Mouse (Mus musculus) heart, adult 2 months (tissue): ENCODE data around the gene Mutyh. TPM values are rescaled to one million over a fixed set of nuclear protein-coding genes. Genes with fewer than 3 reads are reported as not detected.

Source experiments
- DNase-seq, 2 experiments: peaks; one replicate each; pipeline ENCODE4 v3.0.0; 2021
- H3K27ac ChIP-seq: fragments of 200-600 bp; 2 replicates; pipeline ENCODE4 v1.8.1; 2022
- H3K27me3 ChIP-seq: fragments of 200-500 bp; 2 replicates; pipeline ENCODE4 v1.6.1; 2012; ENCODE audit warnings: mild to moderate bottlenecking, low read length, inconsistent platforms, mixed read lengths; ENCODE audit not compliant: control insufficient read depth, insufficient read depth
- H3K36me3 ChIP-seq: fragments of 200-500 bp; 2 replicates; pipeline ENCODE4 v1.6.1; 2012; ENCODE audit warnings: low read length, inconsistent platforms; ENCODE audit not compliant: control insufficient read depth, insufficient read depth
- H3K4me1 ChIP-seq: fragments of 200-500 bp; 2 replicates; pipeline ENCODE4 v1.6.1; 2011; ENCODE audit warnings: low read length; ENCODE audit not compliant: control insufficient read depth, insufficient read depth
- H3K4me3 ChIP-seq: fragments of 200-600 bp; 2 replicates; pipeline ENCODE4 v1.8.1; 2022
- H3K79me2 ChIP-seq: fragments of 200-500 bp; replicated peaks from 2 replicates; pipeline ENCODE4 v1.6.1; 2012; ENCODE audit warnings: mild to moderate bottlenecking, inconsistent platforms, low read length, moderate library complexity, mixed read lengths; ENCODE audit not compliant: control insufficient read depth, insufficient read depth
- H3K9ac ChIP-seq: fragments of 200-500 bp; 2 replicates; pipeline ENCODE4 v1.6.1; 2012; ENCODE audit warnings: low read depth, mild to moderate bottlenecking, control low read depth, inconsistent platforms, low read length, mixed read lengths
- CTCF ChIP-seq: fragments of 200-600 bp; IDR thresholded peaks from 2 replicates; pipeline ENCODE4 v1.8.1; 2022; ENCODE audit warnings: antibody characterized with exemption, mild to moderate bottlenecking, moderate library complexity
- EP300 ChIP-seq: fragments of 200-500 bp; IDR thresholded peaks from 2 replicates; pipeline ENCODE4 v1.6.1; 2011; ENCODE audit warnings: low read depth, low read length, control low read depth; ENCODE audit not compliant: insufficient read depth
- POLR2A ChIP-seq: fragments of 200-500 bp; IDR thresholded peaks from 2 replicates; pipeline ENCODE4 v1.6.1; 2011; ENCODE audit warnings: mild to moderate bottlenecking, low read depth, low read length, control low read depth; ENCODE audit not compliant: insufficient read depth
- WGBS: fragments of 180-500 bp; shearing (Covaris S2); methylation state at CpG from one replicate; pipeline ENCODE4 v1.1.7; 2018; 5-methylcytosine and 5-hydroxymethylcytosine counted together
- intact Hi-C: fragments of 180-260 bp; cut with DNase I; formaldehyde crosslinking; loops from one replicate; pipeline ENCODE4 v1.15.1; 2025
- polyA plus RNA-seq: library from polyadenylated mRNA; depleted of rRNA; stranded (reverse); fragments of >200 nt; gene quantifications from 2 replicates; pipeline ENCODE4 v1.2.3, GENCODE M21; 2012
- total RNA-seq, 2 experiments: library from RNA; stranded (reverse); gene quantifications; 2 replicates each; pipeline ENCODE4 v1.2.3; 2021

Gene Mutyh
- total and polyA plus RNA-seq, 3 experiments: 1.2 to 3.7 (median 1.5) TPM

DNA sequence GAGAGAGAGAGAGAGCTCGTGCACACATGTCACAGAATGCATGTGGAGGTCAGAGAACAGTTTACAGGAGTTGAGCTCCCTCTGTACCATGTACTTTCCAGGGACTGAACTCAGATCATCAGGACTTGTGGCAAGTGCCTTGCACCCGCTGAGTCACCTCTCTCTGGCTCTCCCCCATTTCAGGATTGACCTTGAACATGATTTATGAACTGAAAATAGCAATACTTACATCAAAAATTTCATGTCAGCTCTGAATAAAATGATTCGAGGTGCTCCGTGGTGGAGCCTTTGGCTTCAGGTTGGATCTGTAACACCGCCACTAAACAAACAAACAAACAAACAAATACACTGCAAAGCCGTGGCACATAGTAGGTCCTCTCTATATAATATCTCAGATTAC lies 33.3 kb downstream of the Mutyh start:
- Histone ChIP-seq H3K27ac (no peak overlapping the region), H3K27me3 (no peaks in the 10 kb centered on the region; the same call in none of the 2 replicates), H3K79me2 (no peaks in the 10 kb centered on the region), H3K4me1 (no peaks in the 10 kb centered on the region), H3K4me3 (no peak overlapping the region), H3K9ac (no peak overlapping the region), H3K36me3 (no peaks in the 10 kb centered on the region)
- no peak for TF ChIP-seq CTCF
- no peak for TF ChIP-seq POLR2A
- no peak for TF ChIP-seq EP300
- WGBS: 82% methylated on average over 6 of the region's 6 CpGs
- DNase-seq: no peak
- intact Hi-C loops: no loop called here

DNA sequence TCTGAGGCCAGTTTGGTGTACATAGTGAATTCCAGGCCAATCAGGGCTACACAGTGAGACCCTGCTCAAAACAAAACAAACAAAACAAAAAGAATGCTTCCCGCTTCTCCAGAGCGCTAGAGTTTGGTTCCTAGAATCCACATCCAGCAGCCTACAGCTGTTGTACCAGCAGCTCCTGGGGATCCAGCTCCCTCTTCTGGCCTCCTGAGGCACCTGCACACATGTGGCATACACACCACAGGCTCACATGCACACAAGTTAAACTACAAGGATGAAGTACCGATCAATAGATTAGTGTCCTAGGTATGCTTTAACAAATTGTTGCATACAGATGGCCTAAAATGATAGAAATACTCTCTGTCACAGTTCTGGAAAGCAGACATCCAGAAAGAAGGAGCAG lies 36.8 kb downstream of the Mutyh start:
- no peaks in the 10 kb centered on the region; the same call in 1 of the 2 replicates for H3K27me3 ChIP-seq
- DNase-seq: no peak
- H3K4me3 ChIP-seq: no peak overlapping the region
- H3K4me1 ChIP-seq: no peaks in the 10 kb centered on the region
- WGBS: 92% methylated on average over 3 of the region's 3 CpGs
- intact Hi-C loops: no loop called here
- no peak overlapping the region for H3K9ac ChIP-seq
- H3K36me3 ChIP-seq: no peaks in the 10 kb centered on the region
- no peak overlapping the region for H3K27ac ChIP-seq
- TF ChIP-seq CTCF (no peak), EP300 (no peak), POLR2A (no peak)
- no peaks in the 10 kb centered on the region for H3K79me2 ChIP-seq

DNA sequence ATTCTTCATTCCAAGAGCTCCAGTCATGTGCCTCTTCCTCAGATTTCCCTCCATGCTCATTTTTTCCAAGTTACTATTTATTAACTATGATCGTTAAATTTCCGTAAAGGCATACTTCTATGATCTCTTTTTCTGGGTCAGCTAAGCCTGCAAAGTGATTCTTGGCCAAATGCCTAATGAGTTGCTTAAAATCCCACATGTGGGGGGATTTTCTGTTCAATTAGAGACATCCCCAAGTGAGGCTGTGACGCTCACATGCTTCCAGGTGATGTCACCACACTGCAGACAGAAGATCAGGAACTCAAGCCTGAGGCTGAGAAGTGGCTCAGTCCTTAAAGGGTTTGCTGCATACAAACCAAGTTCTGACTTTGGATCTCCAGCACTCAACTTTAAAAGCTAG lies 42.4 kb downstream of the Mutyh start:
- Histone ChIP-seq H3K4me1 (no peaks in the 10 kb centered on the region), H3K79me2 (no peaks in the 10 kb centered on the region), H3K27me3 (no peaks in the 10 kb centered on the region), H3K27ac (no peak overlapping the region), H3K36me3 (no peaks in the 10 kb centered on the region), H3K9ac (no peak overlapping the region), H3K4me3 (no peak overlapping the region)
- WGBS: 68% methylated on average over 3 of the region's 3 CpGs
- no peak for TF ChIP-seq EP300
- no peak for TF ChIP-seq POLR2A
- TF ChIP-seq CTCF: no peak
- DNase-seq: no peak
- intact Hi-C loops: no loop called here

DNA sequence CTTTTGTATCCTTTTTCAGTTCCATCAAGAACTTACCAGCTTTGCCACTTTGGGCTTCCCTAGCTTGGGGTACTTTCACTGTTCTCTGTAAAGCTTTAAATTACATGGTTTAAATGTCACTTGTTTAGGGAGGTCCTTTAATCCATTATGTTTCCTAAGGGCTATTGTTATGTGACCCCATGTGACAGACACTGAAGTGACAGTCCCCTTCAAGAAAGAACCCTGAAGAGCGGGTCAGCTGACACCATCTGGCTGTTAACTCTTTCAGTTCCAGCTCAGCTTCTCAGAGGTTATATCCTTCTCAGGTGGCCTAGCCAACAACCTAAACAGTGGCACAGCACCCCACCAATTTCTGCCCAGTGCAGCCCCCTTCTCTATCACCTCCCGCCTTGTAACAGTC lies 46.8 kb downstream of the Mutyh start:
- no peak overlapping the region for H3K9ac ChIP-seq
- H3K4me1 ChIP-seq: no peaks in the 10 kb centered on the region
- intact Hi-C loops: no loop called here
- H3K4me3 ChIP-seq: no peak overlapping the region
- H3K79me2 ChIP-seq: no peaks in the 10 kb centered on the region
- DNase-seq: no peak
- TF ChIP-seq POLR2A (no peak), CTCF (no peak), EP300 (no peak)
- H3K36me3 ChIP-seq: no peaks in the 10 kb centered on the region
- 24% methylated on average over 2 of the region's 2 CpGs for WGBS
- H3K27me3 ChIP-seq: no peaks in the 10 kb centered on the region
- no peak overlapping the region for H3K27ac ChIP-seq

DNA sequence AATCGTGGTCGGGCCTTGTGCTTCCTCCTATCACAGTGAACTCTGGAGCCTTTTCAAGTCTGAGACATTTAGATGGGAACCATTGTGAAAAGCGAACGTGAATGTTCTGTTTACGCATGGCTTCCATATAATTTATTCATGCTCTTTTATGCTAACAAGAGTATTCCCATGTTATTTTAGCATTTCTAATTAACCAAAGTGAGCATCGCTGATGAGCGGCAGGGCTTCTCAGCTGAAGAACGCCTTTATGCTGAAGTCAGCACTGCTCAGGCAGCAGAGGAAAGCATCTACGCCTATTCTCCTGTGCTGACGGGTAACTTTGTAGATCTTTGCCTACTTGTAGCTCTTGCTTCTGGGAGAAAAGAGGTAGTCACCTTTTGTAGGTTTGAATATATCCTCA lies 49.7 kb downstream of the Mutyh start:
- Histone ChIP-seq H3K27me3 (no peaks in the 10 kb centered on the region), H3K4me1 (no peaks in the 10 kb centered on the region), H3K4me3 (no peak overlapping the region), H3K79me2 (no peaks in the 10 kb centered on the region), H3K9ac (no peak overlapping the region), H3K36me3 (no peaks in the 10 kb centered on the region), H3K27ac (no peak overlapping the region)
- WGBS: 92% methylated on average over 10 of the region's 10 CpGs
- no peak for DNase-seq
- intact Hi-C loops: no loop called here
- no peak for TF ChIP-seq CTCF

DNA sequence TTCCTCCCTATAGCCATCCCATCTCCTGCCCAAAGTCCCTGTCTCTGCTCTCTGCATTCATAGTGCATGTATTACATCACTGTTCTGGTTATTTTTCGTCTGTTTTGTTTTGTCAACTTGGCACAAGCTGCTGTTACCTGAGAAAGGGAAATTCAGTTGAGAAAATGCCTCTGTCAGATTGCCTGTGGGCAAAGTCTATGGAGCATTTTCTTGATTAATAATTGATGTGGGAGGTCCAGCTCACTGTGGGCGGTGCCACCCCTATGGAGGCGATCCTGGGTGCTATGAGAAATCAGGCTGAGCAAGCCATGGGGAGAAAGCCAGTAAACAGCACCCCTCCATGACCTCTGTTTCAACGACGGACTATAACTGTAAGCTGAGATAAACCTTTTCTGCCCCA lies 52.2 kb downstream of the Mutyh start:
- no peak for DNase-seq
- no peak overlapping the region for H3K9ac ChIP-seq
- H3K27ac ChIP-seq: no peak overlapping the region
- H3K79me2 ChIP-seq: no peaks in the 10 kb centered on the region
- WGBS: 58% methylated on average over 5 of the region's 5 CpGs
- intact Hi-C loops: no loop called here
- H3K4me3 ChIP-seq: no peak overlapping the region
- TF ChIP-seq CTCF: no peak
- TF ChIP-seq POLR2A: no peak
- TF ChIP-seq EP300: no peak
- H3K36me3 ChIP-seq: no peaks in the 10 kb centered on the region
- H3K4me1 ChIP-seq: no peaks in the 10 kb centered on the region
- H3K27me3 ChIP-seq: no peaks in the 10 kb centered on the region
